Comparison of ENCODE assay signal across 12 mouse cellular contexts in genomic region chr6:33405562-33406275, GRCm38 (mm10).
A peak's percentile ranks its signal among the peaks of the same experiment; 100 is the strongest.
DNase-seq lines count a peak whose midpoint lies in the region; ATAC-seq and TF ChIP-seq lines count a peak whose summit lies in the region.
"Had no signal": no experiment of that assay in that cellular context is flagged by ENCODE, and none has a peak within 500 bp of the region (broad histone marks: within the 10 kb centered on the region; RNA-seq: fewer than 3 reads in every experiment).

No protein-coding gene starts in this region.

- peak; percentile 10; the same call in 1 of the 2 replicates for TF ChIP-seq CTCF in liver, embryonic 14.5 days (IDR thresholded peaks at IDR 0.05; ENCODE audit: low read depth)
- peak; percentile 36 for TF ChIP-seq CTCF in Patski (IDR thresholded peaks at IDR 0.05)

- no peak overlapping the region for H3K4me2 ChIP-seq in embryonic facial prominence, embryonic 11.5 days (ENCODE audit: low read depth, low read length)
- H3K4me2 ChIP-seq in liver, embryonic 14.5 days (ENCODE audit: low read depth), result no peak overlapping the region
- no peak overlapping the region for H3K4me2 ChIP-seq in midbrain, embryonic 16.5 days (ENCODE audit: low read length)
- H3K4me2 ChIP-seq: heart, embryonic 12.5 days; limb, embryonic 15.5 days had no signal

- no peaks in the 10 kb centered on the region for H3K4me1 ChIP-seq in embryonic facial prominence, embryonic 11.5 days (ENCODE audit: control insufficient read depth, insufficient read depth, low read length)
- H3K4me1 ChIP-seq in embryonic facial prominence, embryonic 10.5 days, result peaks cover 20% of the 10 kb centered on the region
- H3K4me1 ChIP-seq in liver, embryonic 14.5 days (replicated peaks; ENCODE audit: control insufficient read depth in 2 of 2, insufficient read depth in 2 of 2, low read length in 1 of 2), result no peaks in the 10 kb centered on the region
- H3K4me1 ChIP-seq in midbrain, embryonic 16.5 days (ENCODE audit: control insufficient read depth, insufficient read depth, low read length), result peaks cover 5% of the 10 kb centered on the region; the same call in 1 of the 2 replicates
- H3K4me1 ChIP-seq: limb, embryonic 15.5 days had no signal

- TF ChIP-seq EP300 in liver, embryonic 14.5 days (IDR thresholded peaks at IDR 0.05; ENCODE audit: low read depth), result no peak

- no peaks in the 10 kb centered on the region for H3K36me3 ChIP-seq in embryonic facial prominence, embryonic 11.5 days (replicated peaks; ENCODE audit: control insufficient read depth, insufficient read depth, low read depth, low read length)
- H3K36me3 ChIP-seq in embryonic facial prominence, embryonic 10.5 days (replicated peaks), result no peaks in the 10 kb centered on the region
- H3K36me3 ChIP-seq in liver, embryonic 14.5 days (replicated peaks; ENCODE audit: control insufficient read depth, insufficient read depth, low read depth), result no peaks in the 10 kb centered on the region
- no peaks in the 10 kb centered on the region for H3K36me3 ChIP-seq in midbrain, embryonic 16.5 days (ENCODE audit: control insufficient read depth, insufficient read depth, low read length)
- H3K36me3 ChIP-seq: heart, embryonic 12.5 days; limb, embryonic 15.5 days had no signal

- no peak for ATAC-seq in embryonic facial prominence, embryonic 11.5 days (replicated peaks; ENCODE audit: insufficient number of reproducible peaks, low FRiP score, low TSS enrichment, low read depth)
- no peak for ATAC-seq in liver, embryonic 14.5 days (ENCODE audit: insufficient read depth)
- ATAC-seq in Patski, result no peak
- ATAC-seq in midbrain, embryonic 16.5 days, result peak; percentile 45; the same call in 1 of the 2 replicates
- ATAC-seq: CD4-positive, CD25-positive, alpha-beta regulatory T cell, adult 4 months had no signal

- DNase-seq in embryonic facial prominence, embryonic 11.5 days (ENCODE audit: low spot score), result peak; percentile 45
- DNase-seq in embryonic facial prominence, embryonic 10.5 days (ENCODE audit: low spot score), result no peak
- no peak for DNase-seq in liver, embryonic 14.5 days (ENCODE audit: low read depth in 3 of 3, low spot score in 3 of 3)
- DNase-seq in liver (no peak), Patski (ENCODE audit: low read depth, low spot score) (no peak)
- DNase-seq in heart, postnatal 25 days (ENCODE audit: low spot score), result no peak
- DNase-seq in layer of hippocampus, postnatal 25 days (ENCODE audit: extremely low spot score in 1 of 2, low spot score in 1 of 2), result no peak

- CTCF ChIA-PET in Patski (lab: Charles Lee), result interaction anchor here (2.3 kb wide), 1 partner anchor 11 kb away, joined by 11 read pairs; no protein-coding TSS in a partner anchor

- H3K27ac ChIP-seq in embryonic facial prominence, embryonic 11.5 days (replicated peaks; ENCODE audit: low read depth, low read length), result no peak overlapping the region
- H3K27ac ChIP-seq in embryonic facial prominence, embryonic 10.5 days (replicated peaks), result no peak overlapping the region
- H3K27ac ChIP-seq in liver, embryonic 14.5 days, result no peak overlapping the region
- no peak overlapping the region for H3K27ac ChIP-seq in midbrain, embryonic 16.5 days (ENCODE audit: low read length)
- H3K27ac ChIP-seq: limb, embryonic 15.5 days had no signal

- H3K27me3 ChIP-seq in embryonic facial prominence, embryonic 11.5 days (ENCODE audit: control insufficient read depth, insufficient read depth, low read length), result no peaks in the 10 kb centered on the region
- H3K27me3 ChIP-seq in embryonic facial prominence, embryonic 10.5 days (replicated peaks; ENCODE audit: low read depth, poor library complexity, severe bottlenecking), result no peaks in the 10 kb centered on the region
- no peaks in the 10 kb centered on the region for H3K27me3 ChIP-seq in liver, embryonic 14.5 days (ENCODE audit: control insufficient read depth, insufficient read depth, low read length)
- H3K27me3 ChIP-seq in Patski, result no peaks in the 10 kb centered on the region
- H3K27me3 ChIP-seq in midbrain, embryonic 16.5 days (ENCODE audit: control insufficient read depth, insufficient read depth, low read depth, low read length), result no peaks in the 10 kb centered on the region
- H3K27me3 ChIP-seq: heart, embryonic 12.5 days; limb, embryonic 15.5 days had no signal

- POLR2A ChIA-PET in Patski (lab: Charles Lee), result no interaction called here

- H3K4me3 ChIP-seq in embryonic facial prominence, embryonic 11.5 days (ENCODE audit: low read depth, low read length), result no peak overlapping the region
- no peak overlapping the region for H3K4me3 ChIP-seq in embryonic facial prominence, embryonic 10.5 days
- H3K4me3 ChIP-seq in liver, embryonic 14.5 days (ENCODE audit: insufficient read depth in 1 of 2, low read depth in 2 of 2, low read length in 2 of 2), result no peak overlapping the region
- H3K4me3 ChIP-seq in midbrain, embryonic 16.5 days (ENCODE audit: low read depth, low read length), result no peak overlapping the region
- H3K4me3 ChIP-seq: heart, embryonic 12.5 days; limb, embryonic 15.5 days; myocyte had no signal

- no peak overlapping the region for H3K9ac ChIP-seq in embryonic facial prominence, embryonic 11.5 days (replicated peaks; ENCODE audit: low read length)
- H3K9ac ChIP-seq in liver, embryonic 14.5 days (replicated peaks), result no peak overlapping the region
- H3K9ac ChIP-seq in midbrain, embryonic 16.5 days (ENCODE audit: low read depth, low read length), result no peak overlapping the region
- H3K9ac ChIP-seq: heart, embryonic 12.5 days; limb, embryonic 15.5 days had no signal

- in situ Hi-C loops in Patski (cut with MboI; ENCODE audit: low pct_unique_long_range_greater_than_20kb), result no loop called here

- WGBS in embryonic facial prominence, embryonic 11.5 days, result 55% methylated on average over 4 of the region's 4 CpGs
- 61% methylated on average over 4 of the region's 4 CpGs for WGBS in embryonic facial prominence, embryonic 10.5 days
- 54% methylated on average over 4 of the region's 4 CpGs for WGBS in liver, embryonic 14.5 days (ENCODE audit: insufficient replicate concordance)
- 42% methylated on average over 4 of the region's 4 CpGs for WGBS in midbrain, embryonic 16.5 days

- intact Hi-C loops in heart, postnatal 25 days (cut with DNase I), result no loop called here

- no peaks in the 10 kb centered on the region for H3K9me3 ChIP-seq in embryonic facial prominence, embryonic 11.5 days (replicated peaks; ENCODE audit: control insufficient read depth, low read length)
- H3K9me3 ChIP-seq in embryonic facial prominence, embryonic 10.5 days, result no peaks in the 10 kb centered on the region
- no peaks in the 10 kb centered on the region for H3K9me3 ChIP-seq in liver, embryonic 14.5 days (ENCODE audit: control insufficient read depth, low read length)
- no peaks in the 10 kb centered on the region for H3K9me3 ChIP-seq in midbrain, embryonic 16.5 days (replicated peaks; ENCODE audit: control insufficient read depth, low read length, poor library complexity, severe bottlenecking)
- H3K9me3 ChIP-seq: heart, embryonic 12.5 days; limb, embryonic 15.5 days had no signal
